Mouse (Mus musculus) megakaryocyte, embryonic 14.5 days (primary cell): Measurements from ENCODE around the gene Vmn1r139.
"Not testable (repeated sequence)": the region's sequence is repeated elsewhere in the genome, so short reads cannot be mapped to it uniquely, and the experiment has no call there.

ENCODE experiments used
- FLI1 ChIP-seq: IDR thresholded peaks from 2 replicates; pipeline ENCODE4 v1.6.1; 2012; ENCODE audit warnings: low read length, inconsistent platforms, mixed read lengths
- GATA1 ChIP-seq: IDR thresholded peaks from 3 replicates; pipeline ENCODE4 v1.6.1; 2012; ENCODE audit warnings: mixed read lengths, low read length, inconsistent platforms, borderline replicate concordance

DNA sequence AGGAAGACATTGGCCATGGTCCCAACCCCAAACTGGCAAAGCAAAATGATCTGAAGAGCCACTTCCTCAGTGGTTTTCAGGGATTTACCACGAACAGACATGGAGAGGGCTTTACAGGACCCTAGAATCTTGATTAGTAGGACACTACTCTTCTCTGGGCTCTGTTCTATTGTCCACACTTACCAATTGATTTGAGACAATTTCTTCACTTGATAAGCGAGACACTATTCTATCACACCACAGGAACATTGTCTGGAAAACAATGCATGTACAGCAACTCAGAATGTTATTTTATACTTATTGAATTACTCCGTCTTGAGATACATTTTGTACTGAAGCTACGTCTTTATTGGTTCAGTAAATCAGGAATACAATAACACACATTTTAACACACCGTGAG is 65.8 kb downstream of the Vmn1r139 start, which contains the start of gene Gm10666:
- not testable (repeated sequence) for TF ChIP-seq GATA1, FLI1
